In genomic region chr11:116636607-116637006, GRCm38 (mm10) we compare ENCODE assay signal across 27 mouse cellular contexts. TPM values are rescaled to one million over a fixed set of nuclear protein-coding genes. Genes with fewer than 3 reads are reported as not detected.
DNase-seq lines count a peak whose midpoint lies in the region; ATAC-seq and TF ChIP-seq lines count a peak whose summit lies in the region.
"Not testable (repeated sequence)": the region's sequence is repeated elsewhere in the genome, so short reads cannot be mapped to it uniquely, and the experiment has no call there.
"Had no signal": no experiment of that assay in that cellular context is flagged by ENCODE, and none has a peak within 500 bp of the region (broad histone marks: within the 10 kb centered on the region; RNA-seq: fewer than 3 reads in every experiment).

No protein-coding gene starts in this region.

- 70% methylated on average over 8 of the region's 8 CpGs for WGBS in lung, embryonic 14.5 days

- peak; percentile 34 for TF ChIP-seq RAD21 in MEL (IDR thresholded peaks at IDR 0.05; ENCODE audit: low read depth, low read length)

- H3K36me3 ChIP-seq in MEL (ENCODE audit: control insufficient read depth in 1 of 2, insufficient read depth in 2 of 2, low read length in 2 of 2); lung, embryonic 14.5 days (ENCODE audit: insufficient read depth): not testable (repeated sequence)

- H3K4me2 ChIP-seq in lung, embryonic 14.5 days, result not testable (repeated sequence)

- not testable (repeated sequence) for TF ChIP-seq POLR2A in MEL (IDR thresholded peaks at IDR 0.05; ENCODE audit: control insufficient read depth in 1 of 2, insufficient read depth in 1 of 2, low read depth in 1 of 2, low read length in 2 of 2, poor library complexity in 1 of 2)

- not testable (repeated sequence) for H3K79me2 ChIP-seq in MEL (ENCODE audit: control insufficient read depth, insufficient read depth, low read length, poor library complexity)

- not testable (repeated sequence) for H3K27ac ChIP-seq in MEL (ENCODE audit: control insufficient read depth, low read depth, low read length); lung, embryonic 14.5 days (ENCODE audit: low read depth)

- not testable (repeated sequence) for ATAC-seq in lung, embryonic 14.5 days (ENCODE audit: insufficient read depth)

- TF ChIP-seq CTCF in MEL (IDR thresholded peaks at IDR 0.05 in 2 of 3, conservative IDR thresholded peaks at IDR 0.05 in 1 of 3; ENCODE audit: control insufficient read depth in 1 of 3, insufficient read depth in 1 of 3, low read depth in 2 of 3, low read length in 3 of 3, poor library complexity in 1 of 3, severe bottlenecking in 1 of 3), result peak; percentile 19 to 65 (median 46); a peak in 5 of 6 replicates
- TF ChIP-seq CTCF in lung, embryonic 14.5 days (IDR thresholded peaks at IDR 0.05; ENCODE audit: low read depth), result peak; percentile 33

- H3K27me3 ChIP-seq in MEL (ENCODE audit: control insufficient read depth in 1 of 2, insufficient read depth in 2 of 2, low read length in 2 of 2); lung, embryonic 14.5 days (ENCODE audit: insufficient read depth, low read length): not testable (repeated sequence)

- H3K9me3 ChIP-seq in MEL (replicated peaks; ENCODE audit: insufficient read depth, low read length); lung, embryonic 14.5 days (ENCODE audit: low read depth, low read length): not testable (repeated sequence)

- H3K4me3 ChIP-seq in MEL (ENCODE audit: control insufficient read depth in 1 of 2, insufficient read depth in 1 of 2, low read depth in 2 of 2, low read length in 2 of 2); lung, embryonic 14.5 days (ENCODE audit: low read depth, low read length): not testable (repeated sequence)

- TF ChIP-seq EP300 in MEL (IDR thresholded peaks at IDR 0.05; ENCODE audit: low read depth in 1 of 2, low read length in 2 of 2), result not testable (repeated sequence)

- H3K4me1 ChIP-seq in MEL (ENCODE audit: control insufficient read depth in 1 of 2, insufficient read depth in 2 of 2, low read length in 2 of 2); lung, embryonic 14.5 days (ENCODE audit: insufficient read depth): not testable (repeated sequence)

- not testable (repeated sequence) for H3K9ac ChIP-seq in MEL (ENCODE audit: control insufficient read depth, low read depth, low read length, poor library complexity, severe bottlenecking); lung, embryonic 14.5 days

- DNase-seq in 416B (ENCODE audit: low read depth) (peak; percentile 63), MEL (ENCODE audit: low read depth, low spot score) (peak; percentile 69)
- peak; percentile 53 to 64 for DNase-seq in cerebellum, postnatal 10 days
- DNase-seq in heart, postnatal 4 days, result peak; percentile 21
- DNase-seq in kidney, postnatal 10 days, result peak; percentile 47
- DNase-seq in lung, embryonic 14.5 days, result not testable (repeated sequence)
- DNase-seq in thymus, postnatal 14 days, result peak; percentile 59

TF ChIP-seq in MEL, 35 proteins besides CTCF, POLR2A, EP300 and RAD21:
- peak; percentile 75 for TF ChIP-seq ZNF384 (IDR thresholded peaks at IDR 0.05; ENCODE audit: low read depth, low read length)
- TF ChIP-seq TBP (IDR thresholded peaks at IDR 0.05; ENCODE audit: low read depth, low read length), result peak; percentile 95
- TF ChIP-seq MAZ (IDR thresholded peaks at IDR 0.05; ENCODE audit: low read depth, low read length), result 0 out of 2 replicates have a peak, but pooled peaks have one; percentile 24
- TF ChIP-seq ZC3H11A (IDR thresholded peaks at IDR 0.05; ENCODE audit: low read depth, low read length), result peak; percentile 42
- TF ChIP-seq SMC3 (IDR thresholded peaks at IDR 0.05; ENCODE audit: low read depth, low read length), result peak; percentile 69

RNA-seq across cellular contexts. Expression of gene Rhbdf2, which starts 9.8 kb away (rescaled TPM):
- 6.4 and 7.7 TPM in 2 replicates for total RNA-seq in MEL (2012; rRNA removed)
- 10 to 100 TPM in 1 of 2 experiments, not detected in 1; 13.7 TPM for polyA plus RNA-seq in MEL (2012; ENCODE audit: insufficient read depth in 1 of 2, insufficient read length in 2 of 2, low read depth in 1 of 2, low replicate concordance in 2 of 2, missing spikeins in 1 of 2)
- 10 to 100 TPM; 16.4 to 17.5 TPM for total RNA-seq in heart, postnatal 4 days (2021)
- polyA plus RNA-seq in lung, embryonic 14.5 days (2014; fragmentation: Nextera tagmentation; extraction: Ambion mirVana), result 8.9 and 9.8 TPM in 2 replicates

RNA-seq across cellular contexts. Expression of gene Prcd, which starts 16.7 kb away (rescaled TPM):
- total RNA-seq in MEL (2012; rRNA removed), result 50.0 and 72.2 TPM in 2 replicates
- 10 to 100 TPM in 1 of 2 experiments, not detected in 1; 44.4 TPM for polyA plus RNA-seq in MEL (2012; ENCODE audit: insufficient read depth in 1 of 2, insufficient read length in 2 of 2, low read depth in 1 of 2, low replicate concordance in 2 of 2, missing spikeins in 1 of 2)
- 1 to 10 TPM; 1.1 to 1.5 TPM for total RNA-seq in heart, postnatal 4 days (2021)
- 0.53 and 1.6 TPM in 2 replicates for polyA plus RNA-seq in lung, embryonic 14.5 days (2014; fragmentation: Nextera tagmentation; extraction: Ambion mirVana)
- total RNA-seq: neutrophil, adult 5-6 weeks had no signal
- polyA plus RNA-seq: CD4-positive, CD25-positive, alpha-beta regulatory T cell, adult 4 months; erythroblast, embryonic 14.5 days had no signal

RNA-seq across cellular contexts. Expression of gene Cygb, which starts 17.5 kb away (rescaled TPM):
- 2.1 and 2.2 TPM in 2 replicates for total RNA-seq in MEL (2012; rRNA removed)
- polyA plus RNA-seq in MEL (2012; ENCODE audit: insufficient read depth in 1 of 2, insufficient read length in 2 of 2, low read depth in 1 of 2, low replicate concordance in 2 of 2, missing spikeins in 1 of 2), result 1 to 10 TPM in 1 of 2 experiments, not detected in 1; 8.7 TPM
- 10 to 100 TPM; 46.2 to 57.9 TPM for total RNA-seq in heart, postnatal 4 days (2021)
- polyA plus RNA-seq in lung, embryonic 14.5 days (2014; fragmentation: Nextera tagmentation; extraction: Ambion mirVana), result 9.5 and 10.0 TPM in 2 replicates
- total RNA-seq: megakaryocyte progenitor cell, adult 5-6 weeks had no signal
- polyA plus RNA-seq: CD4-positive, CD25-positive, alpha-beta regulatory T cell, adult 4 months had no signal

RNA-seq across cellular contexts. Expression of gene Aanat, which starts 50.4 kb away (rescaled TPM):
- not detected in 2 replicates for total RNA-seq in MEL (2012; rRNA removed)
- not detected for polyA plus RNA-seq in MEL (2012; ENCODE audit: insufficient read depth in 1 of 2, insufficient read length in 2 of 2, low read depth in 1 of 2, low replicate concordance in 2 of 2, missing spikeins in 1 of 2)
- total RNA-seq in heart, postnatal 4 days (2021), result not detected
- polyA plus RNA-seq in lung, embryonic 14.5 days (2014; fragmentation: Nextera tagmentation; extraction: Ambion mirVana), result not detected in 2 replicates
- total RNA-seq: adrenal gland, adult 18-20 months; adrenal gland, postnatal 36 days; gastrocnemius, postnatal 10 days; heart, postnatal 25 days; megakaryocyte progenitor cell, adult 5-6 weeks; neutrophil, adult 5-6 weeks had no signal
- polyA plus RNA-seq: CD4-positive, CD25-positive, alpha-beta regulatory T cell, adult 4 months; embryonic facial prominence, embryonic 14.5 days; erythroblast, embryonic 14.5 days; forebrain, embryonic 11.5 days; forebrain, embryonic 16.5 days; gonadal fat pad, adult 2 months; heart, embryonic 10.5 days; heart, embryonic 15.5 days; intestine, embryonic 16.5 days; kidney, embryonic 14.5 days; liver, embryonic 12.5 days; lung, adult 2 months; midbrain, embryonic 10.5 days; neural tube, embryonic 11.5 days had no signal

RNA-seq across cellular contexts. Expression of gene Ube2o, which starts 55.4 kb away (rescaled TPM):
- 22.9 and 31.1 TPM in 2 replicates for total RNA-seq in MEL (2012; rRNA removed)
- 10 to 100 TPM in 1 of 2 experiments, not detected in 1; 42.8 TPM for polyA plus RNA-seq in MEL (2012; ENCODE audit: insufficient read depth in 1 of 2, insufficient read length in 2 of 2, low read depth in 1 of 2, low replicate concordance in 2 of 2, missing spikeins in 1 of 2)
- 10 to 100 TPM; 29.1 to 33.8 TPM for total RNA-seq in heart, postnatal 4 days (2021)
- polyA plus RNA-seq in lung, embryonic 14.5 days (2014; fragmentation: Nextera tagmentation; extraction: Ambion mirVana), result 17.4 and 22.8 TPM in 2 replicates

Comparison
In these comparisons a context has a peak if more than half of its experiments do, and no peak if none do; other contexts are left out.
1. RNA of gene Prcd, which starts 16.7 kb away (total RNA-seq): 50.0 to 72.2 TPM in MEL; 1.1 to 1.5 TPM in heart, postnatal 4 days; every median in the first group is over 10 times any median in the second.
2. RNA of gene Cygb, which starts 17.5 kb away (total RNA-seq): 46.2 to 57.9 TPM in heart, postnatal 4 days; 2.1 to 2.2 TPM in MEL; every median in the first group is over 10 times any median in the second.